Mouse (Mus musculus): ENCODE data around the gene Lrrc26. TPM values are rescaled to one million over a fixed set of nuclear protein-coding genes. Genes with fewer than 3 reads are reported as not detected.
A peak's percentile ranks its signal among the peaks of the same experiment; 100 is the strongest.

Gene Lrrc26
- polyA plus RNA-seq, 1 experiment from 2014 or later, result 34.9 TPM

DNA sequence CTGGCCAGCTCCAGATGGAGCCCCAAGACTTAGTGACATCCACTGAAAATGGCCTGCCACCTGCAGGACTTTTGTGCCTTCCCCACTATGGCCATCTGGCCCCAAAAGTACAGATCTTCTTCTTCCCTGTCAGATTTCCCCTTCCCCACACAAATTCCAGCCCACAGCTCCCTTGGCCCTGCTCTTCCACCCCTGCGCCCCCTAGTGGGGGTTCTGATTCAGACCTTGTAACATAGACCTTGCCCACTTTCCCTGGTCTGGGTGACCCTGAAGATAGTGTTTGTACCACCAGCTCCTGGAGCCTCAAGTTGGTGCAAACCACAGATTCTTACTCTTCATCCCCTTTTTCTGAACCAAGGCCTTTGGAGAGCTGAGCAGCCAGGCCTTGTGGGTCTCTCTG lies 3.1 kb downstream of the Lrrc26 start:
- 0% methylated on average over 1 of the region's 1 CpGs for WGBS

DNA sequence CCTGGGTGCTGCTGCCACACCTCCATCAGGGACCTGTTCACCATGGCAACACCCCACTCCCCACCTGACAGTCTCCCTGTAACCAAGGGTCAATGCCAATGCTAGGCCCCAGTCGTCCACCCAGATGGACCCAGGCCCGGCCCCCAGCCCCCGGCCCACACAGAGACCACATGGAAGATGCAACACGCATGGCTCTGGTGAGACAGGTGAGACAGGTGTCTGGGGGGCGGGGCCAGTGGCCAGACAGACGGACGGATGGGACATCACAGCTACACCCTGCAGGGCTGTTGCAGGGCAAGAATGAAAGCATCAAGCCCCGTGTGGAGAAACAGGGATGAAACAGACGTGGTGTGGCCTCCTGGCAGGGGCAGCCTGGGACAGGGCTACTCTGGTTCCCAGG lies 4.0 kb downstream of the Lrrc26 start:
- ATAC-seq (ENCODE audit: low FRiP score, low TSS enrichment), result no peak
- 69% methylated on average over 9 of the region's 9 CpGs for WGBS

More for the DNA sequence above, 3.1 kb downstream of the Lrrc26 start:
- no peak overlapping the region for H3K27ac ChIP-seq (replicated peaks)
- peak overlapping the region; percentile 70 for H3K4me2 ChIP-seq (replicated peaks; ENCODE audit: low read depth)
- ATAC-seq (ENCODE audit: low FRiP score, low TSS enrichment), result no peak; the same call in 1 of the 2 replicates
- DNase-seq (ENCODE audit: low spot score), result peak; percentile 84
- peak overlapping the region; percentile 23; the same call in 1 of the 2 replicates for H3K9ac ChIP-seq (ENCODE audit: low read length)
- H3K36me3 ChIP-seq (ENCODE audit: control insufficient read depth, insufficient read depth, low read length), result no peaks in the 10 kb centered on the region
- H3K4me3 ChIP-seq (ENCODE audit: low read depth, low read length), result peak overlapping the region; percentile 38; the same call in 1 of the 2 replicates
- TF ChIP-seq EP300 (optimal IDR thresholded peaks at IDR 0.05) (no peak), CTCF (IDR thresholded peaks at IDR 0.05; ENCODE audit: low read depth) (peak; percentile 93)
- peaks cover 8% of the 10 kb centered on the region; the same call in 1 of the 2 replicates for H3K27me3 ChIP-seq (ENCODE audit: control insufficient read depth, insufficient read depth, low read length)
- H3K9me3 ChIP-seq (ENCODE audit: control insufficient read depth, low read length), result no peaks in the 10 kb centered on the region
- H3K4me1 ChIP-seq (replicated peaks; ENCODE audit: control insufficient read depth, insufficient read depth), result peaks cover 8% of the 10 kb centered on the region; the same call in 1 of the 2 replicates

GRCm38 (mm10) chr2:25297093-25297492 lies 7.4 kb downstream of the Lrrc26 start:
- Histone ChIP-seq H3K27me3 (ENCODE audit: control insufficient read depth, insufficient read depth, low read length) (no peaks in the 10 kb centered on the region), H3K9ac (ENCODE audit: low read length) (no peak overlapping the region), H3K4me3 (ENCODE audit: low read depth, low read length) (no peak overlapping the region), H3K9me3 (ENCODE audit: control insufficient read depth, low read length) (no peaks in the 10 kb centered on the region), H3K4me2 (replicated peaks; ENCODE audit: low read depth) (no peak overlapping the region), H3K27ac (replicated peaks) (no peak overlapping the region), H3K4me1 (replicated peaks; ENCODE audit: control insufficient read depth, insufficient read depth) (no peaks in the 10 kb centered on the region), H3K36me3 (ENCODE audit: control insufficient read depth, insufficient read depth, low read length) (no peaks in the 10 kb centered on the region)
- DNase-seq (ENCODE audit: low spot score), result no peak
- TF ChIP-seq EP300 (optimal IDR thresholded peaks at IDR 0.05), result no peak
- TF ChIP-seq CTCF (IDR thresholded peaks at IDR 0.05; ENCODE audit: low read depth), result no peak
- WGBS, result 75% methylated on average over 8 of the region's 8 CpGs
- no peak for ATAC-seq (ENCODE audit: low FRiP score, low TSS enrichment)

More for the DNA sequence above, 4.0 kb downstream of the Lrrc26 start:
- TF ChIP-seq CTCF (IDR thresholded peaks at IDR 0.05; ENCODE audit: low read depth) (no peak), EP300 (optimal IDR thresholded peaks at IDR 0.05) (no peak)
- Histone ChIP-seq H3K27me3 (ENCODE audit: control insufficient read depth, insufficient read depth, low read length) (peaks cover 8% of the 10 kb centered on the region; the same call in 1 of the 2 replicates), H3K9me3 (ENCODE audit: control insufficient read depth, low read length) (no peaks in the 10 kb centered on the region), H3K4me2 (replicated peaks; ENCODE audit: low read depth) (no peak overlapping the region), H3K27ac (replicated peaks) (no peak overlapping the region), H3K4me3 (ENCODE audit: low read depth, low read length) (no peak overlapping the region), H3K4me1 (replicated peaks; ENCODE audit: control insufficient read depth, insufficient read depth) (peaks cover 2% of the 10 kb centered on the region; the same call in 1 of the 2 replicates), H3K9ac (ENCODE audit: low read length) (no peak overlapping the region), H3K36me3 (ENCODE audit: control insufficient read depth, insufficient read depth, low read length) (no peaks in the 10 kb centered on the region)
- DNase-seq (ENCODE audit: low spot score), result no peak

DNA sequence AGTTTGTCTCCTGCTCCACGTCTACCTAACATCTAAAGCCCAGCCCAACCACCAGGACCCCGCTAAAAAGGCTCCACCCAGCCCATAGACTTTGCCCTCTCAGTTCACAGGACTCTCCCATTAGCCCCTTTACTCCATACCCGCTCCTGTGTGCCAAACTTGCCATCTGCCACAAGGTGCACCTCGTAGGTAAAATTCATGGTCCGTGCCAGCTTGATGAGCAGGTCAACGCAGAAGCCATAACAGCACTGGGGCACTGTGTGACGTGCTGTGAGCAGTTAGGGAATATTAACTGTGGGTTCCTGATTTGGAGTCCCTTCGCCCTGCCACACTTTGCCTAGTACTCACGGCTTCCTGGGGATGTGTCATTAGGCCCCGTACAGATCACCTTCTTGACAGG lies 8.3 kb downstream of the Lrrc26 start:
- no peaks in the 10 kb centered on the region for H3K27me3 ChIP-seq (ENCODE audit: control insufficient read depth, insufficient read depth, low read length)
- no peak overlapping the region for H3K9ac ChIP-seq (ENCODE audit: low read length)
- ATAC-seq (ENCODE audit: low FRiP score, low TSS enrichment) (no peak), DNase-seq (ENCODE audit: low spot score) (no peak)
- H3K27ac ChIP-seq (replicated peaks), result no peak overlapping the region
- H3K4me1 ChIP-seq (replicated peaks; ENCODE audit: control insufficient read depth, insufficient read depth), result no peaks in the 10 kb centered on the region
- no peak overlapping the region for H3K4me2 ChIP-seq (replicated peaks; ENCODE audit: low read depth)
- no peaks in the 10 kb centered on the region for H3K36me3 ChIP-seq (ENCODE audit: control insufficient read depth, insufficient read depth, low read length)
- no peak overlapping the region for H3K4me3 ChIP-seq (ENCODE audit: low read depth, low read length)
- no peaks in the 10 kb centered on the region for H3K9me3 ChIP-seq (ENCODE audit: control insufficient read depth, low read length)
- WGBS, result 73% methylated on average over 10 of the region's 10 CpGs
- TF ChIP-seq EP300 (optimal IDR thresholded peaks at IDR 0.05) (no peak), CTCF (IDR thresholded peaks at IDR 0.05; ENCODE audit: low read depth) (no peak)

DNA sequence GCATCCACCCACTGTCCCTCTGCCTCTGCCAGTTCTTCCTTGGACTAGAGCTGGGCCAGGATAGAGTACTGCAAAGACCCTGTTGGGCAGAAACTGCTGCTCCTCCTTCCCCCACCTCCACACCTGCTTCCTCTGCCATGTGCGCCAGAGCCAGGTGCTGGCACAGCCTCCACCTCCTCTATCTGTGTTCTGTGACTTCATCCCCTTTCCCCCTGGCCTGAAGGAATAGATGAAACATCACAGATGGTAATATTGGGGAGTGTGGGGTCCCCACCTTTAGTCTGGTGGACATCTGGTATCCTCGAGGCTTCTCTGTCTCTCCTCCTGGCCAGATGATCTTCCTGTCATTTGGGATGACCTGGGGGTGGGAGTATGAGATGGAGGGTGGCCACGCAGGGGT lies 13.7 kb downstream of the Lrrc26 start:
- Histone ChIP-seq H3K4me3 (ENCODE audit: low read depth, low read length) (no peak overlapping the region), H3K9me3 (ENCODE audit: control insufficient read depth, low read length) (no peaks in the 10 kb centered on the region)

DNA sequence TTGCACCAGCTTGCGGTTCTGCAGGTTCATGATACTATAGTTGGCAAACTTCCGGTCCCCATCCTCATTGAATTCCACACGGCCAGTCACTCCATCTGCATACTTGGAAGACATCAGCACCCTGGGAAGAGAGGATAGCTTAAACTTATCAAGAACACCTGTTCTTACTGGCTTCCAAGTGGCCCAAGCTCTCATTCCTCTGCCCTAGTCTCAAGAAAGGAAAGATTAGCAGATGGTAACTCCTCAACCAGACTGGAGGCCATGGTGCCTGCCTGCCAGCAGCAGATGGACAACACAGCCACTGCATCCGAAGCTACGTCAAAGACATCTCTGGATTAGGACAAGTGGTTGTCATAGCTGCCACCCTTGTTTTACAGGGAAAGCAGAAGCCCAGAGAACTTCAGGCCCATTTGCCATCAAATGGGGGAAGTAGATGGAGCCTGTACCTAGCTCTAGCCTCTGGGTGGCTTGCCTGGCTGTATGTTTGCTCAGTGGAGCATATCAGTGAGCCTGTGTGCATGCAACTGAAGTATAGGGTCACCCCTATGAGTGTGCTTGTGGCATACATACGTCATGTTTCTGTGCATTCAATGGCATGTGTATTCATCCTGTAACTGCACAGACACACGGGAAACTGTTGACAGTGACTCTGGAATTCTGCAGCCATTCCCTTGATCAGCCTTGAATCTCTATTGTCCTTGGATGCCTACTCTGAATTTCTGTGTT lies 14.4 kb downstream of the Lrrc26 start:
- no peak overlapping the region for H3K4me3 ChIP-seq (ENCODE audit: low read depth, low read length)
- H3K27ac ChIP-seq (replicated peaks), result no peak overlapping the region
- H3K27me3 ChIP-seq (ENCODE audit: control insufficient read depth, insufficient read depth, low read length), result no peaks in the 10 kb centered on the region
- no peak for TF ChIP-seq CTCF (IDR thresholded peaks at IDR 0.05; ENCODE audit: low read depth)
- no peak for TF ChIP-seq EP300 (optimal IDR thresholded peaks at IDR 0.05)
- DNase-seq (ENCODE audit: low spot score) (no peak), ATAC-seq (ENCODE audit: low FRiP score, low TSS enrichment) (peak; percentile 63; the same call in 1 of the 2 replicates)
- H3K4me2 ChIP-seq (replicated peaks; ENCODE audit: low read depth), result peak overlapping the region; percentile 69; the same call in 1 of the 2 replicates
- WGBS, result 71% methylated on average over 7 of the region's 7 CpGs
- no peak overlapping the region for H3K9ac ChIP-seq (ENCODE audit: low read length)
- 0 out of 2 replicates have a peak, but pooled peaks cover 2% of the 10 kb centered on the region for H3K4me1 ChIP-seq (replicated peaks; ENCODE audit: control insufficient read depth, insufficient read depth)
- no peaks in the 10 kb centered on the region for H3K9me3 ChIP-seq (ENCODE audit: control insufficient read depth, low read length)
- H3K36me3 ChIP-seq (ENCODE audit: control insufficient read depth, insufficient read depth, low read length), result no peaks in the 10 kb centered on the region

More for the DNA sequence above, 13.7 kb downstream of the Lrrc26 start:
- H3K9ac ChIP-seq (ENCODE audit: low read length), result no peak overlapping the region
- WGBS, result 66% methylated on average over 3 of the region's 3 CpGs
- TF ChIP-seq EP300 (optimal IDR thresholded peaks at IDR 0.05) (no peak), CTCF (IDR thresholded peaks at IDR 0.05; ENCODE audit: low read depth) (no peak)
- ATAC-seq (ENCODE audit: low FRiP score, low TSS enrichment), result no peak
- DNase-seq (ENCODE audit: low spot score), result no peak
- H3K27me3 ChIP-seq (ENCODE audit: control insufficient read depth, insufficient read depth, low read length), result no peaks in the 10 kb centered on the region
- H3K36me3 ChIP-seq (ENCODE audit: control insufficient read depth, insufficient read depth, low read length), result no peaks in the 10 kb centered on the region
- no peak overlapping the region for H3K4me2 ChIP-seq (replicated peaks; ENCODE audit: low read depth)
- H3K4me1 ChIP-seq (replicated peaks; ENCODE audit: control insufficient read depth, insufficient read depth), result 0 out of 2 replicates have a peak, but pooled peaks cover 2% of the 10 kb centered on the region
- H3K27ac ChIP-seq (replicated peaks), result no peak overlapping the region
